Mouse (Mus musculus): ENCODE measurements around the gene Nek6. TPM values are rescaled to one million over a fixed set of nuclear protein-coding genes. Genes with fewer than 3 reads are reported as not detected.

Gene Nek6
- total and polyA plus RNA-seq, 3 experiments = 3.7 to 5.4 TPM; not detected in 1

DNA sequence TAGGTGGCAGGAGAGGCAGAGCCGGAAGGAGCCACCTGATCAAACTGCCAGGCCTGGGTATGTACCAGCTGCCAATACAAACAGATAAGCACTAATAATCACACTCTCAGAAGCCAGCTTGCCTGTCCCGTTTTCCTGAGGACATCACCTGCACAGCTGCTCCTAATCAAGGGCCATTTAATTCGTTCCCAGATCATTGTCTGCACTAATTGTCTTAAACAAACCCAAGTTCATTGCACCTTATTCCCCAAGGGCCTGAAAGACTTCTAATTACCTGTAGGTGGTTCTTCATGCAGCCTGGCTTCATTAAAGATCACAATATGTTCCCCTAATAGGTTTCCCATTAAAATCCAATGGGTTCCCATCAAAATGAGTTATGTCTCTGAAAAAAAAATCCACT is 49.1 kb upstream of the Nek6 start:
- TF ChIP-seq GABPA (IDR thresholded peaks at IDR 0.05; ENCODE audit: low read depth, low read length) = no peak
- no peak for TF ChIP-seq ZKSCAN1 (IDR thresholded peaks at IDR 0.05; ENCODE audit: low read depth, low read length)
- no peak for TF ChIP-seq TAL1 (IDR thresholded peaks at IDR 0.05; ENCODE audit: low read length)
- no peak for TF ChIP-seq ZC3H11A (IDR thresholded peaks at IDR 0.05; ENCODE audit: low read depth, low read length)
- TF ChIP-seq MAFK (IDR thresholded peaks at IDR 0.05; ENCODE audit: borderline replicate concordance, low read depth, low read length) = no peak
- TF ChIP-seq POLR2A (IDR thresholded peaks at IDR 0.05; ENCODE audit: control insufficient read depth in 1 of 2, insufficient read depth in 1 of 2, low read depth in 1 of 2, low read length in 2 of 2, poor library complexity in 1 of 2) = no peak
- TF ChIP-seq USF2 (IDR thresholded peaks at IDR 0.05; ENCODE audit: borderline replicate concordance in 1 of 2, insufficient read depth in 1 of 2, low read depth in 1 of 2, low read length in 2 of 2) = no peak
- TF ChIP-seq CTCF (IDR thresholded peaks at IDR 0.05 in 2 of 3, conservative IDR thresholded peaks at IDR 0.05 in 1 of 3; ENCODE audit: control insufficient read depth in 1 of 3, insufficient read depth in 1 of 3, low read depth in 2 of 3, low read length in 3 of 3, poor library complexity in 1 of 3, severe bottlenecking in 1 of 3) = no peak
- TF ChIP-seq POLR2AphosphoS2 (IDR thresholded peaks at IDR 0.05; ENCODE audit: low read length) = no peak
- no peak for TF ChIP-seq MYB (IDR thresholded peaks at IDR 0.05; ENCODE audit: low read depth, low read length)
- no peak for TF ChIP-seq NRF1 (IDR thresholded peaks at IDR 0.05; ENCODE audit: insufficient read depth, low read depth, low read length, poor library complexity, severe bottlenecking)
- no peak for TF ChIP-seq SMC3 (IDR thresholded peaks at IDR 0.05; ENCODE audit: low read depth, low read length)
- TF ChIP-seq UBTF (IDR thresholded peaks at IDR 0.05; ENCODE audit: borderline replicate concordance, insufficient read depth, low read depth, low read length) = no peak
- no peak overlapping the region for H3K27ac ChIP-seq (ENCODE audit: control insufficient read depth, low read depth, low read length)
- no peaks in the 10 kb centered on the region for H3K9me3 ChIP-seq (replicated peaks; ENCODE audit: insufficient read depth, low read length)
- no peaks in the 10 kb centered on the region for H3K79me2 ChIP-seq (ENCODE audit: control insufficient read depth, insufficient read depth, low read length, poor library complexity)
- no peaks in the 10 kb centered on the region; a peak in 1 of 4 replicates for H3K36me3 ChIP-seq (ENCODE audit: control insufficient read depth in 1 of 2, insufficient read depth in 2 of 2, low read length in 2 of 2)
- H3K9ac ChIP-seq (ENCODE audit: control insufficient read depth, low read depth, low read length, poor library complexity, severe bottlenecking) = no peak overlapping the region
- no peak overlapping the region for H3K4me3 ChIP-seq (ENCODE audit: control insufficient read depth in 1 of 2, insufficient read depth in 1 of 2, low read depth in 2 of 2, low read length in 2 of 2)
- DNase-seq (ENCODE audit: low read depth, low spot score) = no peak
- H3K4me1 ChIP-seq (ENCODE audit: control insufficient read depth in 1 of 2, insufficient read depth in 2 of 2, low read length in 2 of 2) = peaks cover 0 to 2% of the 10 kb centered on the region in 2 experiments; a peak in 1 of 4 replicates
- H3K27me3 ChIP-seq (ENCODE audit: control insufficient read depth in 1 of 2, insufficient read depth in 2 of 2, low read length in 2 of 2) = no peaks in the 10 kb centered on the region

DNA sequence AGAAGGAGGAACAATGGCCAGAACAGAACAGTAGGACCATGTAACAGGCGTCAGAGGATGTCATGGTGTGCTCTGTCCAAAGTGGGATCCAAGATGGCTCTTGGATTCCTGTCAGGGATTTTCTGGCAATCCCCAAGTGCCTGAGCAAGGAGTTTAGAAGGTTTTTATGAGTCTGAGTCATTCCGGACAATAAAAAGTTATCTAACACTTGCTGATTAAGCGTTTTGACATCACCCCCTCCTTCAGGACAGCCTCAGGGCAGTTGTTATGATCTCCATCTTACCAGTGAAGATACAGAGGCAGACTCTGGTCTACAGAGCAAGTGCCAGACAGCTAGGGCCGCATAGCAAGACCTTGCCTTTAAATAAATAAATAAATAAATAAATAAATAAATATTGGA is 42.6 kb upstream of the Nek6 start:
- Histone ChIP-seq H3K27me3 (ENCODE audit: control insufficient read depth in 1 of 2, insufficient read depth in 2 of 2, low read length in 2 of 2) (no peaks in the 10 kb centered on the region), H3K4me3 (ENCODE audit: control insufficient read depth in 1 of 2, insufficient read depth in 1 of 2, low read depth in 2 of 2, low read length in 2 of 2) (no peak overlapping the region), H3K27ac (ENCODE audit: control insufficient read depth, low read depth, low read length) (no peak overlapping the region), H3K36me3 (ENCODE audit: control insufficient read depth in 1 of 2, insufficient read depth in 2 of 2, low read length in 2 of 2) (peaks cover 0 to 10% of the 10 kb centered on the region in 2 experiments; a peak in 2 of 4 replicates), H3K9ac (ENCODE audit: control insufficient read depth, low read depth, low read length, poor library complexity, severe bottlenecking) (no peak overlapping the region), H3K9me3 (replicated peaks; ENCODE audit: insufficient read depth, low read length) (no peaks in the 10 kb centered on the region), H3K79me2 (ENCODE audit: control insufficient read depth, insufficient read depth, low read length, poor library complexity) (no peaks in the 10 kb centered on the region), H3K4me1 (ENCODE audit: control insufficient read depth in 1 of 2, insufficient read depth in 2 of 2, low read length in 2 of 2) (peaks cover 0 to 15% of the 10 kb centered on the region in 2 experiments; a peak in 3 of 4 replicates)
- TF ChIP-seq HCFC1 (IDR thresholded peaks at IDR 0.05; ENCODE audit: low read depth, low read length) (no peak), BHLHE40 (IDR thresholded peaks at IDR 0.05; ENCODE audit: borderline replicate concordance, low read depth, low read length) (no peak), MEF2A (IDR thresholded peaks at IDR 0.05; ENCODE audit: extremely low read depth, insufficient replicate concordance, low read depth, low read length, poor library complexity, severe bottlenecking) (no peak), ELF1 (IDR thresholded peaks at IDR 0.05; ENCODE audit: low read depth, low read length) (no peak), POLR2AphosphoS5 (IDR thresholded peaks at IDR 0.05; ENCODE audit: borderline replicate concordance, low read depth, low read length) (no peak), ZKSCAN1 (IDR thresholded peaks at IDR 0.05; ENCODE audit: low read depth, low read length) (no peak), E2F4 (IDR thresholded peaks at IDR 0.05; ENCODE audit: borderline replicate concordance, low read depth, low read length) (no peak), NRF1 (IDR thresholded peaks at IDR 0.05; ENCODE audit: insufficient read depth, low read depth, low read length, poor library complexity, severe bottlenecking) (no peak), MAX (IDR thresholded peaks at IDR 0.05; ENCODE audit: low read length) (no peak), MAFK (IDR thresholded peaks at IDR 0.05; ENCODE audit: borderline replicate concordance, low read depth, low read length) (no peak), SIN3A (IDR thresholded peaks at IDR 0.05; ENCODE audit: low read length) (no peak)
- no peak for DNase-seq (ENCODE audit: low read depth, low spot score)

All from MEL (cell line).